Mouse (Mus musculus): Measurements from ENCODE around the gene Dhrs1. TPM values are rescaled to one million over a fixed set of nuclear protein-coding genes. Genes with fewer than 3 reads are reported as not detected.

Dhrs1 gene
- polyA plus RNA-seq, 1 experiment: 122 TPM

- Histone ChIP-seq H3K4me1 (ENCODE audit: control insufficient read depth, insufficient read depth, low read length) (peaks cover 4% of the 10 kb centered on the region; the same call in 1 of the 2 replicates), H3K27ac (ENCODE audit: insufficient read depth, low read length) (no peak overlapping the region), H3K4me3 (replicated peaks; ENCODE audit: insufficient read depth, low read depth, low read length) (no peak overlapping the region), H3K27me3 (ENCODE audit: control insufficient read depth, insufficient read depth, low read length) (no peaks in the 10 kb centered on the region)
- DNase-seq: no peak
- TF ChIP-seq POLR2A (IDR thresholded peaks at IDR 0.05; ENCODE audit: borderline replicate concordance, insufficient read depth, low read length) (no peak), CTCF (IDR thresholded peaks at IDR 0.05; ENCODE audit: borderline replicate concordance, insufficient read depth, low read depth, low read length) (no peak)
- WGBS: 72% methylated on average over 12 of the region's 12 CpGs
These were observed 24.8 kb downstream of the Dhrs1 start for GRCm38 (mm10) chr14:55720666-55721065.

DNA sequence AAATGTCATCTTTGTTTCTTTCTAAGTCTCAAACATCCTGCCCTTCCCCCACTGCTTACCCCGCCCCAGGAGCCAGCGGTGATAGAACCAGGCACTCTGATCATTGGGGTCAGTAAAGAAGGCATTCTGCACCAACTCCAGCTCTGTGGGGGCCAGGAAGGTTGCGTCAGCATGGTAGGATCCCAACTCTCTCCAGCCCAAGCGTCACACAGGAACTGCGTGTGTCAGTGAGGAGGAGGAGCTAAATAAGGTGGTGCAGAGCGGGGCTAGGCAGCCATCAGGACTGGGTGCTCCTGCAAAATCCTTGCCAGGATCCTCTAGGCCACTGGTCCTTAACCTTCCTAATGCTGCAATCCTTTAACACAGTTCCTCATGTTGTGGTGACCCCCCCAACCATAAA, 25.8 kb downstream of the Dhrs1 start:
- Histone ChIP-seq H3K27me3 (ENCODE audit: control insufficient read depth, insufficient read depth, low read length) (no peaks in the 10 kb centered on the region), H3K4me3 (replicated peaks; ENCODE audit: insufficient read depth, low read depth, low read length) (no peak overlapping the region), H3K4me1 (ENCODE audit: control insufficient read depth, insufficient read depth, low read length) (peaks cover 4% of the 10 kb centered on the region; the same call in 1 of the 2 replicates), H3K27ac (ENCODE audit: insufficient read depth, low read length) (no peak overlapping the region)
- DNase-seq: no peak
- TF ChIP-seq POLR2A (IDR thresholded peaks at IDR 0.05; ENCODE audit: borderline replicate concordance, insufficient read depth, low read length) (no peak), CTCF (IDR thresholded peaks at IDR 0.05; ENCODE audit: borderline replicate concordance, insufficient read depth, low read depth, low read length) (no peak)
- 92% methylated on average over 6 of the region's 6 CpGs for WGBS

- Histone ChIP-seq H3K27ac (ENCODE audit: insufficient read depth, low read length) (no peak overlapping the region), H3K4me3 (replicated peaks; ENCODE audit: insufficient read depth, low read depth, low read length) (no peak overlapping the region), H3K27me3 (ENCODE audit: control insufficient read depth, insufficient read depth, low read length) (no peaks in the 10 kb centered on the region), H3K4me1 (ENCODE audit: control insufficient read depth, insufficient read depth, low read length) (peaks cover 4% of the 10 kb centered on the region; the same call in 1 of the 2 replicates)
- WGBS: 82% methylated on average over 8 of the region's 8 CpGs
- no peak for DNase-seq
- TF ChIP-seq POLR2A (IDR thresholded peaks at IDR 0.05; ENCODE audit: borderline replicate concordance, insufficient read depth, low read length) (no peak), CTCF (IDR thresholded peaks at IDR 0.05; ENCODE audit: borderline replicate concordance, insufficient read depth, low read depth, low read length) (no peak)
These were observed 28.6 kb downstream of the Dhrs1 start for GRCm38 (mm10) chr14:55716884-55717283.

GRCm38 (mm10) chr14:55716271-55716670, 29.2 kb downstream of the Dhrs1 start:
- Histone ChIP-seq H3K4me1 (ENCODE audit: control insufficient read depth, insufficient read depth, low read length) (peaks cover 3% of the 10 kb centered on the region; the same call in 1 of the 2 replicates), H3K27me3 (ENCODE audit: control insufficient read depth, insufficient read depth, low read length) (no peaks in the 10 kb centered on the region), H3K4me3 (replicated peaks; ENCODE audit: insufficient read depth, low read depth, low read length) (no peak overlapping the region), H3K27ac (ENCODE audit: insufficient read depth, low read length) (no peak overlapping the region)
- 91% methylated on average over 6 of the region's 6 CpGs for WGBS
- no peak for TF ChIP-seq CTCF (IDR thresholded peaks at IDR 0.05; ENCODE audit: borderline replicate concordance, insufficient read depth, low read depth, low read length)
- TF ChIP-seq POLR2A (IDR thresholded peaks at IDR 0.05; ENCODE audit: borderline replicate concordance, insufficient read depth, low read length): no peak
- no peak for DNase-seq

- no peak for DNase-seq
- Histone ChIP-seq H3K4me3 (replicated peaks; ENCODE audit: insufficient read depth, low read depth, low read length) (no peak overlapping the region), H3K27ac (ENCODE audit: insufficient read depth, low read length) (no peak overlapping the region), H3K4me1 (ENCODE audit: control insufficient read depth, insufficient read depth, low read length) (no peaks in the 10 kb centered on the region), H3K27me3 (ENCODE audit: control insufficient read depth, insufficient read depth, low read length) (no peaks in the 10 kb centered on the region)
- WGBS: 41% methylated on average over 6 of the region's 6 CpGs
- TF ChIP-seq CTCF (IDR thresholded peaks at IDR 0.05; ENCODE audit: borderline replicate concordance, insufficient read depth, low read depth, low read length): no peak
- TF ChIP-seq POLR2A (IDR thresholded peaks at IDR 0.05; ENCODE audit: borderline replicate concordance, insufficient read depth, low read length): no peak
These were observed 30.6 kb downstream of the Dhrs1 start for GRCm38 (mm10) chr14:55714893-55715292.

DNA sequence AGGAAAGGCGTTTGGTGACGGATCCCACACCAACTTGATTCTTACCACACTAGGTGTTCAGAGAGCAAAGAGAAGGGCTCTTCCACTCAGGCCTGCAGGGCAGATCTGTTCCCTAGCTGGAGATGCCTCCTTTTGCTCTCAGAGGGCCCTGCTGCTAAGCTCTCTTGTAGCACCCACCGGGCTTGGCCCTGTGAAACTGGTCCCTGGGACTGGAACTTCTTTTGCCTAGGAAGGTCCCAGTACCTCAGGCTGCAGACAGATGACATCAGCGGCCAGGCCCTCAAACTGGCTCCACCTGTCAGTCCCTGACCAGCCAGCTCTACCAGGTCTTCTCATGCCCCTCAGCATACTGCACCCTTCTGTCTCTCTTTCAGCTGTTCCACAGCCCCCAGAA, 31.8 kb downstream of the Dhrs1 start, which contains the start of gene Tgm1:
Gene Tgm1, minus strand, starts transcription at position 198 of the 394 bp plus-strand sequence.
- H3K27ac ChIP-seq (ENCODE audit: insufficient read depth, low read length): no peak within 1 kb of the TSS
- H3K4me3 ChIP-seq (replicated peaks; ENCODE audit: insufficient read depth, low read depth, low read length): no peak within 1 kb of the TSS
- H3K4me1 ChIP-seq (ENCODE audit: control insufficient read depth, insufficient read depth, low read length): no peaks in the 10 kb centered on the region
- WGBS: 38% methylated on average over 4 of the region's 4 CpGs
- DNase-seq: no peak
- no peaks in the 10 kb centered on the region for H3K27me3 ChIP-seq (ENCODE audit: control insufficient read depth, insufficient read depth, low read length)
- TF ChIP-seq POLR2A (IDR thresholded peaks at IDR 0.05; ENCODE audit: borderline replicate concordance, insufficient read depth, low read length) (no peak), CTCF (IDR thresholded peaks at IDR 0.05; ENCODE audit: borderline replicate concordance, insufficient read depth, low read depth, low read length) (no peak)

DNA sequence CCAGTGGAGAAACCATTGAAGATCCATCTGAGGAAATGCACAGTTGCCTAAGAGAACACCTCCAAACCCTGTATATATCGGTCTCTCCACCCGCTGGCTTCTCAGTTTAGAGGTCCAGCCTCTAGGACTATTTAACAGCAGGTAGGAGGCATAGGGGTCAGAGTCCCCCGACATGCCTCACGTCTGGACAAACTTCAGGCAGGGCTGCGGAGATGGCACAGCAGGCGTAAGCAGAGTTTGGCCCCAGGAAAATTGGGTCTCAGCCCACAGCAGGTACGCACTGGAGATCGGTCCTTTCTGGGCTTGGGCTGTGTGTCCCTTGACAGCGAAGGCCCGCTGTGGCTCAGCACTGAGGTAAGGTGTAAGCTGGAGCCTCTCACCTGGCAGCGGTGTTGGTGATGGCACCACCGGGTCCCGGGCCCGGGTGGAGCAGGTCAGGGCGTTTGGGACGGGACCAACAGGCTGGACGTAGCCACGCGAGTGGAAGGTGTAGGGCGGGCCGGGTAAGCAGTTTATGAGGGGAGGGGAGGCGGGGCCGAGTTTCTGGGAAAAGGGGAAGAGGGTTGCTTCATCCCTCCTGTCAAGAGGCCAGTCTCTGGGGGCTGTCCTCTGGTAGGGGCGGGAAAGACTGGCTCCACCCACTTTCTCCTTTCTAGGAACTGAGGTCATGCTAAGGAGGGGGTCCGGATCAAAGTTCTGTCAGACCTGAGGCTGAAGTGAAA, 32.3 kb downstream of the Dhrs1 start:
- H3K4me1 ChIP-seq (ENCODE audit: control insufficient read depth, insufficient read depth, low read length): no peaks in the 10 kb centered on the region
- TF ChIP-seq POLR2A (IDR thresholded peaks at IDR 0.05; ENCODE audit: borderline replicate concordance, insufficient read depth, low read length): no peak
- no peak for TF ChIP-seq CTCF (IDR thresholded peaks at IDR 0.05; ENCODE audit: borderline replicate concordance, insufficient read depth, low read depth, low read length)
- no peak for DNase-seq
- no peak overlapping the region for H3K4me3 ChIP-seq (replicated peaks; ENCODE audit: insufficient read depth, low read depth, low read length)
- H3K27me3 ChIP-seq (ENCODE audit: control insufficient read depth, insufficient read depth, low read length): no peaks in the 10 kb centered on the region
- WGBS: 16% methylated on average over 25 of the region's 25 CpGs
- H3K27ac ChIP-seq (ENCODE audit: insufficient read depth, low read length): no peak overlapping the region

DNA sequence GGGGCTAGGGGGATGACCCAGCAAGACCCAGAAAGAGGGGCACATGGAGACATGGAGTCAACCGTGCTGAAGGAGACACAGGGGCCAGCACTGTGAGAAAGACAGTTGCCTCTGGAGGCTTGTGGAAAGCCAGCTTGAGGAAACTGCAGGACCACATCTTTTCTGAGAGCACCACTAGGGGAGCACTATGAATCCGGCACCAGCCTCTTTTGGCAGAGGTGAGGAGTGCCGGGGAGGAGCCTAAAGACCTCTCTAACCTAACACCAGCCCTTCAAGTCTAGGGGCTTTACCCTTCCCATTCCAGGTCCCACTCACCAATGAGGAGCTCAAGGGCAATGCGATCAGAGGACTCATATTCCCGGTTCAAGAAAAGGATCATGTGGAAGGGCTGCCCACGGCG, 33.7 kb downstream of the Dhrs1 start:
- DNase-seq: no peak
- WGBS: 77% methylated on average over 7 of the region's 7 CpGs
- no peak overlapping the region for H3K27ac ChIP-seq (ENCODE audit: insufficient read depth, low read length)
- TF ChIP-seq CTCF (IDR thresholded peaks at IDR 0.05; ENCODE audit: borderline replicate concordance, insufficient read depth, low read depth, low read length) (no peak), POLR2A (IDR thresholded peaks at IDR 0.05; ENCODE audit: borderline replicate concordance, insufficient read depth, low read length) (no peak)
- no peaks in the 10 kb centered on the region for H3K4me1 ChIP-seq (ENCODE audit: control insufficient read depth, insufficient read depth, low read length)
- H3K27me3 ChIP-seq (ENCODE audit: control insufficient read depth, insufficient read depth, low read length): no peaks in the 10 kb centered on the region
- H3K4me3 ChIP-seq (replicated peaks; ENCODE audit: insufficient read depth, low read depth, low read length): no peak overlapping the region
